Mouse (Mus musculus): ENCODE measurements around the gene Nfe2l3. TPM values are rescaled to one million over a fixed set of nuclear protein-coding genes. Genes with fewer than 3 reads are reported as not detected.

Gene Nfe2l3
- polyA plus RNA-seq, 1 experiment from 2014 or later: 1.6 TPM

Other genes starting within 250 kb of the Nfe2l3 start
- gene Hnrnpa2b1, start 37.2 kb downstream of the Nfe2l3 start, polyA plus RNA-seq (2016; fragmentation: Nextera tagmentation; extraction: Ambion mirVana): 1,586 and 2,252 TPM in 2 replicates
- gene Cbx3, start 37.7 kb downstream of the Nfe2l3 start, polyA plus RNA-seq (2016; fragmentation: Nextera tagmentation; extraction: Ambion mirVana): 534 and 612 TPM in 2 replicates
- gene Snx10, start 91.2 kb downstream of the Nfe2l3 start, polyA plus RNA-seq (2016; fragmentation: Nextera tagmentation; extraction: Ambion mirVana): 35.8 and 41.9 TPM in 2 replicates